Mouse (Mus musculus) embryonic fibroblast, embryonic 13.5 days (primary cell): ENCODE data around the gene Tle6.

ENCODE experiments used
- CTCF ChIP-seq: IDR thresholded peaks from 2 replicates; pipeline ENCODE4 v1.5.1; 2011; ENCODE audit warnings: mild to moderate bottlenecking, control low read depth, low read length, moderate library complexity, borderline replicate concordance; ENCODE audit not compliant: insufficient read depth
- POLR2A ChIP-seq: IDR thresholded peaks from 2 replicates; pipeline ENCODE4 v1.6.1; 2011; ENCODE audit warnings: low read depth, mild to moderate bottlenecking, control low read depth, low read length, moderate library complexity

DNA sequence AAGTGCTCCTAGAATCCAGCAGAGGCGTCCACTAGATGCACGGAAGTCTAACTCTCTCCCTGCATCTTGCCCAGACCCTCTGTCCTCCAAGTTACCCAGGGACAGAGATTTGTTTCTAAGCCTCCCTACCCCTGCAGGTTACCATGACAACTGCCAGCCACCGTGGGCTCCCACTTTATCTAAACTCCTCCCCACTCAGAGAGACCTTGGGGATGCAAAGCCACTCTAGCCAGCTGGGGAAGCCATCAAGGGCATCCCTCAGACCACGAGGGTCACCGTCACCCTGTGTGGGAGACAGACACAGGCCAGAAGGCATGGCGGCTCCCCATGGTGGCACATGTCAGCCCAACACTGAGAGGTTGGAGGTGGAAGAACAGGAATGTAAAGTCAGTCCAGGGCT is 17.5 kb downstream of the Tle6 start:
- TF ChIP-seq CTCF (no peak), POLR2A (no peak)
